Mouse (Mus musculus) C2C12 (cell line): Measurements from ENCODE around the gene Chst8. TPM values are rescaled to one million over a fixed set of nuclear protein-coding genes. Genes with fewer than 3 reads are reported as not detected.

ENCODE experiments used
- H3K27me3 ChIP-seq: one replicate; pipeline ENCODE4 v1.6.1; 2011; ENCODE audit not compliant: control insufficient read depth, insufficient read depth, insufficient read length
- H3K36me3 ChIP-seq: one replicate; pipeline ENCODE4 v1.6.1; 2011; ENCODE audit not compliant: control insufficient read depth, insufficient read depth
- H3K4me3 ChIP-seq: one replicate; pipeline ENCODE4 v1.5.1; 2011; ENCODE audit warnings: mild to moderate bottlenecking, control low read depth; ENCODE audit not compliant: poor library complexity, insufficient read depth, severe bottlenecking
- H3K79me2 ChIP-seq: one replicate; pipeline ENCODE4 v1.6.1; 2011; ENCODE audit not compliant: control insufficient read depth, insufficient read depth
- H3K79me3 ChIP-seq: one replicate; pipeline ENCODE4 v1.6.1; 2011; ENCODE audit warnings: low read depth, control low read depth
- H3ac ChIP-seq: one replicate; pipeline ENCODE3; 2011; ENCODE audit warnings: low read depth; ENCODE audit not compliant: control insufficient read depth, insufficient read length
- CEBPB ChIP-seq: IDR thresholded peaks from one replicate; pipeline ENCODE4 v1.6.1; 2011; ENCODE audit warnings: low read depth, mild to moderate bottlenecking, control low read depth, moderate library complexity
- CTCF ChIP-seq: IDR thresholded peaks from one replicate; pipeline ENCODE4 v1.5.1; 2011; ENCODE audit not compliant: control insufficient read depth, insufficient read depth, insufficient read length
- FOSL1 ChIP-seq: IDR thresholded peaks from one replicate; pipeline ENCODE4 v1.8.0; 2011; ENCODE audit warnings: mild to moderate bottlenecking, low read length; ENCODE audit not compliant: poor library complexity, insufficient read depth, severe bottlenecking
- MAX ChIP-seq: IDR thresholded peaks from one replicate; pipeline ENCODE4 v1.6.1; 2011; ENCODE audit warnings: mild to moderate bottlenecking, control low read depth
- MYOD1 ChIP-seq: IDR thresholded peaks from one replicate; pipeline ENCODE4 v1.6.1; 2011; ENCODE audit warnings: low read depth; ENCODE audit not compliant: control insufficient read depth, insufficient read length
- MYOG ChIP-seq: IDR thresholded peaks from one replicate; pipeline ENCODE4 v1.6.1; 2011; ENCODE audit not compliant: control insufficient read depth, insufficient read length; ENCODE audit errors: extremely low read depth
- USF1 ChIP-seq: IDR thresholded peaks from one replicate; pipeline ENCODE4 v1.6.1; 2011; ENCODE audit warnings: low read depth, mild to moderate bottlenecking, control low read depth, moderate library complexity
- polyA plus RNA-seq: library from polyadenylated mRNA; unstranded; fragments of >200 nt; fragmentation: generic; extraction: Trizol; gene quantifications from one replicate; pipeline ENCODE4 v1.2.1, GENCODE M21; 2012; ENCODE audit warnings: missing spikeins

Gene Chst8
- polyA plus RNA-seq, 1 experiment: 0.09 TPM

DNA sequence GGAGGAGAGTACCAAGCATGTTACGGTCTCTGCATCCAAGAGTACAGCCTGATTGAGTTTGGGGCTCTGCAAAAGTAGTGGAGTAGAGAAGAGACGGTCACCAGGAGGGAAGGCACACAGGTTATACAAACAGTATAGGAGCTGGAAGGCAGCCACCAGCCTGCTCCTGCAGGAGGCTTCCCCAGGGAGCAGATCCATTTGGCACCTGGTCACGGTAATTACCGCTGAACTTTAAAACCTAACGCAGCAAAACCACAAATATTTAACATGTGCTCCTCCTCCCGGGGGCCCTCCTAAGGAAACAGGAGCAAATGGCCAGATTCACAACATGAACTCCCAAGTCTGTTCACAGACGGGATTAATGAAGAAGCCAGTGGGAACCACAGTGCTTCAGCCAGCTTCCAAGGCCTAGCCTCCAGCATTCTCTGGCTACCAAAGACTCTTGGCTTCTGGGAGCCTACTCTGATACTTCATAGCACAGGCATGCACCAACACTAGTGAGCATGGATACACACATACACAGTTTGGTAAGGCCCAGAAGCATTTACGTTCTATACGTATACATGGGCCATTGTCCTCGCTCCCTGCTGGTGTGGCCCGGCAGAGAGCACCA, 97.6 kb downstream of the Chst8 start:
- TF ChIP-seq CEBPB (no peak), USF1 (no peak), MYOG (no peak), MAX (no peak), MYOD1 (no peak), FOSL1 (no peak), CTCF (no peak)
- H3K36me3 ChIP-seq: no peaks in the 10 kb centered on the region
- no peak overlapping the region for H3ac ChIP-seq
- H3K79me3 ChIP-seq: no peaks in the 10 kb centered on the region
- H3K27me3 ChIP-seq: peaks cover 25% of the 10 kb centered on the region
- no peak overlapping the region for H3K4me3 ChIP-seq
- no peaks in the 10 kb centered on the region for H3K79me2 ChIP-seq

- Histone ChIP-seq H3K79me2 (no peaks in the 10 kb centered on the region), H3K27me3 (peaks cover 5% of the 10 kb centered on the region), H3K79me3 (no peaks in the 10 kb centered on the region), H3K36me3 (no peaks in the 10 kb centered on the region), H3ac (no peak overlapping the region), H3K4me3 (no peak overlapping the region)
- TF ChIP-seq MYOG (no peak), CTCF (no peak), CEBPB (no peak), MAX (no peak), MYOD1 (no peak), USF1 (no peak), FOSL1 (no peak)
Observed at GRCm38 (mm10) chr7:34709111-34709510, 103.4 kb downstream of the Chst8 start.

GRCm38 (mm10) chr7:34704401-34704800, 108.1 kb downstream of the Chst8 start:
- no peaks in the 10 kb centered on the region for H3K79me3 ChIP-seq
- no peak overlapping the region for H3K4me3 ChIP-seq
- no peaks in the 10 kb centered on the region for H3K36me3 ChIP-seq
- peaks cover 3% of the 10 kb centered on the region for H3K27me3 ChIP-seq
- H3K79me2 ChIP-seq: no peaks in the 10 kb centered on the region
- no peak overlapping the region for H3ac ChIP-seq
- TF ChIP-seq CEBPB (no peak), USF1 (no peak), FOSL1 (no peak), MAX (no peak), MYOG (no peak), CTCF (no peak), MYOD1 (no peak)

DNA sequence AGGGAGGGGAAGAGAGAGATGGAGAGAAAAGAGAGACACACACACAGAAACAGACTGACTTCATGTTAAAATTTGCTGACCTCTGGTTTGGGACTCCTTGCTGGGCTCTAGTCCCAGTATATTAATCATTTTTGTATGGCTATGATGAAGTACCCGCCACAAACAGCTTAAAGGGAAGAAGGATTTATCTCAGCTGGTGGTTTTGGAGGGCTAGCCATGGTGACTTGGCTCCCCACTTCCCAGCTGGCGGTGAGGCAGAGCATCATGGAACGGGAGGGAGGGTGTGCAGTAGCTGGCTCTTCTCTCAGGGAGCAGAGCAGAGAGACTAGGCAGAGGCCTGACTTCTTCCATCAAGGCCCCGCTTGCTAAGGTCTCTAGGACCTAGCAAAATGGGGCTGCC, 109.1 kb downstream of the Chst8 start:
- H3K27me3 ChIP-seq: peaks cover 3% of the 10 kb centered on the region
- no peak overlapping the region for H3K4me3 ChIP-seq
- TF ChIP-seq FOSL1 (no peak), CTCF (no peak), USF1 (no peak), MAX (no peak), MYOD1 (no peak), MYOG (no peak), CEBPB (no peak)
- no peaks in the 10 kb centered on the region for H3K79me2 ChIP-seq
- H3ac ChIP-seq: no peak overlapping the region
- H3K36me3 ChIP-seq: no peaks in the 10 kb centered on the region
- no peaks in the 10 kb centered on the region for H3K79me3 ChIP-seq

DNA sequence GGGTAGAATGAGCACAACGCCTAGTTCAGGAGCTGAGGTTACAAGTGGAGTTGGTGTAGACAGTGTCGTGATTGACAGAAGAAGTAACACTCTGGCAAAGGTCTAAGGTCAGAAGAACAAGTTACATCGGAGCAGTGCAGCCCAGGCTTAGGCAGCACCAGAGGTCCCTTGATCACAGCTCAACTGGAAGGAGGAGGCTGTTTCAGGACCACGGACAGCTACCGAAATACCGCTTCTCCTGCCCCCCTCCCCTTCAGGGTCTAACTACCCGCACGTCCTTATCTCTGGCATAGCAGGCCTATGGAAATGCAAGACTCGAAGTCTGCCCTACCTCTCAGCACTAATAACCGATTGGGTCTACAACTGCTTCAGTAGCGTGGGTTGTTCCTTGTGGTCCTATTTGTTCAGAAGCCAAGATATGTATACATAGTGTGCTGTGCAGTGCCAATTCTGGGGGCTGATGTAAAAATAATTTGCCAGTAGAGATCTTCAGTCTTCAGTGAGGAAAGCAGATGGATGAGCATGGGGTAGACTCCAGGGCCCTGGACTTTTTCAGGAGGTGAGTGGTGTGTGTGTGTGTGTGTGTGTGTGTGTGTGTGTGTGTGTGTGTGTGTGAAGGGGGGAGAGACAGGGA, 109.7 kb downstream of the Chst8 start:
- H3K4me3 ChIP-seq: no peak overlapping the region

DNA sequence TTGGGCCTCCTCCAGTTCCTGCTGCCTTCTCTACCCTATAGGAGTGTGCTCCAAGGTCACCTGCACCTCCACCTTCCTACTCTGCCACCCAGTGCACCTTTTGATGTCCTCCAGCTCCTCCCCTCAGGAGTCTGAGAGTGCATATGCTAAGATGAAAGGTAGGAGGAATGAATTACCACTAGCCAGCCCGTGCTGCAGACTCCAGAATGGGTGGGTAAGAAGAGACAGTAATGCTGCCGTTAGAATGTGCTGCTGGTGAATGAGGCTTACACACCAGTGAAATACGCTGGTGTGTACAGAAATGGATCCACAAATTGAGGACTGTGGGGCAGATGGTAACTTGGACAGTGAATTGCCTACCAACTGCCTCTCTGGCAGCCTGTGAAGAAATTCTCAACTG, 112.6 kb downstream of the Chst8 start:
- H3K27me3 ChIP-seq: peaks cover 30% of the 10 kb centered on the region
- no peaks in the 10 kb centered on the region for H3K79me3 ChIP-seq
- no peaks in the 10 kb centered on the region for H3K79me2 ChIP-seq
- TF ChIP-seq MYOG (no peak), USF1 (no peak), CTCF (no peak)
- no peak overlapping the region for H3K4me3 ChIP-seq
- no peaks in the 10 kb centered on the region for H3K36me3 ChIP-seq
- H3ac ChIP-seq: no peak overlapping the region

More for the DNA sequence above, 109.7 kb downstream of the Chst8 start:
- Histone ChIP-seq H3K27me3 (peaks cover 3% of the 10 kb centered on the region), H3K79me2 (no peaks in the 10 kb centered on the region), H3ac (no peak overlapping the region), H3K79me3 (no peaks in the 10 kb centered on the region), H3K36me3 (no peaks in the 10 kb centered on the region)
- TF ChIP-seq MYOD1 (no peak), MYOG (no peak), CTCF (no peak), USF1 (no peak), CEBPB (no peak), FOSL1 (no peak), MAX (no peak)
